In genomic region chr2:30269241-30269990, GRCm38 (mm10) we compare ENCODE assay signal across 9 mouse cellular contexts. TPM values are rescaled to one million over a fixed set of nuclear protein-coding genes. Genes with fewer than 3 reads are reported as not detected.
A peak's percentile ranks its signal among the peaks of the same experiment; 100 is the strongest.
DNase-seq lines count a peak whose midpoint lies in the region; ATAC-seq and TF ChIP-seq lines count a peak whose summit lies in the region.
"Had no signal": no experiment of that assay in that cellular context is flagged by ENCODE, and none has a peak within 500 bp of the region (broad histone marks: within the 10 kb centered on the region; RNA-seq: fewer than 3 reads in every experiment).

No protein-coding gene starts in this region.

- no peak for ATAC-seq in cerebellum, adult (ENCODE audit: insufficient number of reproducible peaks, low FRiP score, low TSS enrichment)
- no peak for ATAC-seq in kidney, postnatal 0 days (replicated peaks; ENCODE audit: low FRiP score, low read depth)
- ATAC-seq in intestine, embryonic 16.5 days: no peak

- H3K27me3 ChIP-seq in cerebellum, adult 2 months (ENCODE audit: control insufficient read depth, insufficient read depth, low read length): no peaks in the 10 kb centered on the region
- H3K27me3 ChIP-seq in kidney, postnatal 0 days (ENCODE audit: insufficient read depth, low read length): no peaks in the 10 kb centered on the region
- H3K27me3 ChIP-seq in intestine, embryonic 16.5 days (replicated peaks; ENCODE audit: control insufficient read depth, insufficient read depth, low read length): no peaks in the 10 kb centered on the region
- H3K27me3 ChIP-seq: Patski had no signal

- H3K4me2 ChIP-seq in kidney, postnatal 0 days (ENCODE audit: low read length): no peak overlapping the region
- no peak overlapping the region for H3K4me2 ChIP-seq in intestine, embryonic 16.5 days (ENCODE audit: low read depth, low read length)

- H3K9me3 ChIP-seq in kidney, postnatal 0 days (replicated peaks; ENCODE audit: low read length): no peaks in the 10 kb centered on the region
- H3K9me3 ChIP-seq in intestine, embryonic 16.5 days (ENCODE audit: control insufficient read depth, low read length): no peaks in the 10 kb centered on the region

- peaks cover 24% of the 10 kb centered on the region for H3K4me1 ChIP-seq in cerebellum, adult 2 months (ENCODE audit: control insufficient read depth, insufficient read depth, low read length)
- peaks cover 26% of the 10 kb centered on the region for H3K4me1 ChIP-seq in kidney, postnatal 0 days (replicated peaks; ENCODE audit: insufficient read depth, low read length)
- peaks cover 50% of the 10 kb centered on the region for H3K4me1 ChIP-seq in bone marrow macrophage, adult 2 months (ENCODE audit: control insufficient read depth, insufficient read depth, low read length)
- peaks cover 34% of the 10 kb centered on the region for H3K4me1 ChIP-seq in intestine, embryonic 16.5 days (ENCODE audit: control insufficient read depth, insufficient read depth, low read length)

- DNase-seq in cerebellum, adult 2 months: no peak
- no peak for DNase-seq in kidney, postnatal 0 days (ENCODE audit: low spot score)
- DNase-seq in kidney, postnatal 25 days: no peak
- DNase-seq in ovary, adult 18-20 months (ENCODE audit: low spot score): no peak
- DNase-seq in thymus, adult 18-20 months: no peak

- H3K27ac ChIP-seq in cerebellum, adult 2 months (ENCODE audit: insufficient read depth, low read length): peak overlapping the region; percentile 48; the same call in 1 of the 2 replicates
- peak overlapping the region; percentile 40; the same call in 1 of the 2 replicates for H3K27ac ChIP-seq in kidney, postnatal 0 days
- H3K27ac ChIP-seq in bone marrow macrophage, adult 2 months (ENCODE audit: insufficient read depth, low read depth, low read length): peak overlapping the region; percentile 58
- peak overlapping the region; percentile 77 for H3K27ac ChIP-seq in intestine, embryonic 16.5 days (ENCODE audit: low read length)

- H3K4me3 ChIP-seq in cerebellum, adult 2 months (replicated peaks; ENCODE audit: insufficient read depth, low read depth, low read length): no peak overlapping the region
- H3K4me3 ChIP-seq in kidney, postnatal 0 days (replicated peaks; ENCODE audit: low read depth, low read length): no peak overlapping the region
- no peak overlapping the region for H3K4me3 ChIP-seq in bone marrow macrophage, adult 2 months (ENCODE audit: insufficient read depth, low read length)
- no peak overlapping the region for H3K4me3 ChIP-seq in intestine, embryonic 16.5 days (ENCODE audit: low read length)

- TF ChIP-seq CTCF in cerebellum, adult 2 months (IDR thresholded peaks at IDR 0.05; ENCODE audit: borderline replicate concordance, insufficient read depth, low read depth, low read length): no peak
- no peak for TF ChIP-seq CTCF in kidney, postnatal 0 days (IDR thresholded peaks at IDR 0.05; ENCODE audit: low read depth)
- no peak for TF ChIP-seq CTCF in bone marrow macrophage, adult 2 months (IDR thresholded peaks at IDR 0.05; ENCODE audit: low read depth, low read length)

- H3K9ac ChIP-seq in kidney, postnatal 0 days (ENCODE audit: low read depth, low read length): no peak overlapping the region
- no peak overlapping the region for H3K9ac ChIP-seq in intestine, embryonic 16.5 days (ENCODE audit: low read depth, low read length)

- TF ChIP-seq POLR2A in cerebellum, adult 2 months (IDR thresholded peaks at IDR 0.05; ENCODE audit: borderline replicate concordance, insufficient read depth, low read length): no peak
- no peak for TF ChIP-seq POLR2A in bone marrow macrophage, adult 2 months (IDR thresholded peaks at IDR 0.05; ENCODE audit: borderline replicate concordance, low read depth, low read length)

- 0 out of 2 replicates have a peak, but pooled peaks cover under 1% of the 10 kb centered on the region for H3K36me3 ChIP-seq in kidney, postnatal 0 days (ENCODE audit: insufficient read depth, low read length)
- no peaks in the 10 kb centered on the region for H3K36me3 ChIP-seq in intestine, embryonic 16.5 days (ENCODE audit: control insufficient read depth, insufficient read depth, low read length)

- 75% methylated on average over 17 of the region's 17 CpGs for WGBS in cerebellum, adult 2 months
- WGBS in kidney, postnatal 0 days: 85% methylated on average over 17 of the region's 17 CpGs
- 85% methylated on average over 17 of the region's 17 CpGs for WGBS in intestine, embryonic 16.5 days

RNA-seq across cellular contexts. Expression of gene Phyhd1, which starts 3.4 kb away (rescaled TPM):
- 25.7 and 30.2 TPM in 2 replicates for polyA plus RNA-seq in cerebellum, adult 2 months (2012; rRNA removed)
- 18.9 and 19.2 TPM in 2 replicates for polyA plus RNA-seq in kidney, postnatal 0 days (2015; fragmentation: Nextera tagmentation; extraction: Ambion mirVana)
- polyA plus RNA-seq in bone marrow macrophage, adult 2 months (2012; ENCODE audit: insufficient read depth, insufficient read length, missing spikeins): 8.2 and 15.3 TPM in 2 replicates
- 10.5 and 10.8 TPM in 2 replicates for polyA plus RNA-seq in intestine, embryonic 16.5 days (2015; fragmentation: Nextera tagmentation; extraction: Ambion mirVana)

RNA-seq across cellular contexts. Expression of gene Gm28038, which starts 11.4 kb away (rescaled TPM):
- not detected in 2 replicates for polyA plus RNA-seq in cerebellum, adult 2 months (2012; rRNA removed)
- polyA plus RNA-seq in kidney, postnatal 0 days (2015; fragmentation: Nextera tagmentation; extraction: Ambion mirVana): not detected in 2 replicates
- polyA plus RNA-seq in bone marrow macrophage, adult 2 months (2012; ENCODE audit: insufficient read depth, insufficient read length, missing spikeins): 3.5 TPM in 1 of 2 replicates, not detected in the other
- polyA plus RNA-seq in intestine, embryonic 16.5 days (2015; fragmentation: Nextera tagmentation; extraction: Ambion mirVana): not detected in 2 replicates
- polyA plus RNA-seq: Patski had no signal

RNA-seq across cellular contexts. Expression of gene Dolk, which starts 16.7 kb away (rescaled TPM):
- 20.8 and 21.8 TPM in 2 replicates for polyA plus RNA-seq in cerebellum, adult 2 months (2012; rRNA removed)
- 33.8 and 36.3 TPM in 2 replicates for polyA plus RNA-seq in kidney, postnatal 0 days (2015; fragmentation: Nextera tagmentation; extraction: Ambion mirVana)
- polyA plus RNA-seq in bone marrow macrophage, adult 2 months (2012; ENCODE audit: insufficient read depth, insufficient read length, missing spikeins): 11.5 and 12.4 TPM in 2 replicates
- polyA plus RNA-seq in intestine, embryonic 16.5 days (2015; fragmentation: Nextera tagmentation; extraction: Ambion mirVana): 38.3 and 41.2 TPM in 2 replicates

RNA-seq across cellular contexts. Expression of gene Nup188, which starts 16.8 kb away (rescaled TPM):
- 19.4 and 22.9 TPM in 2 replicates for polyA plus RNA-seq in cerebellum, adult 2 months (2012; rRNA removed)
- polyA plus RNA-seq in kidney, postnatal 0 days (2015; fragmentation: Nextera tagmentation; extraction: Ambion mirVana): 17.3 and 17.5 TPM in 2 replicates
- 14.9 and 16.0 TPM in 2 replicates for polyA plus RNA-seq in bone marrow macrophage, adult 2 months (2012; ENCODE audit: insufficient read depth, insufficient read length, missing spikeins)
- 23.6 and 26.6 TPM in 2 replicates for polyA plus RNA-seq in intestine, embryonic 16.5 days (2015; fragmentation: Nextera tagmentation; extraction: Ambion mirVana)

RNA-seq across cellular contexts. Expression of gene Gm28035, which starts 29.0 kb away (rescaled TPM):
- polyA plus RNA-seq in cerebellum, adult 2 months (2012; rRNA removed): 8.5 and 8.6 TPM in 2 replicates
- polyA plus RNA-seq in kidney, postnatal 0 days (2015; fragmentation: Nextera tagmentation; extraction: Ambion mirVana): 0.20 and 0.29 TPM in 2 replicates
- polyA plus RNA-seq in bone marrow macrophage, adult 2 months (2012; ENCODE audit: insufficient read depth, insufficient read length, missing spikeins): 0.91 and 1.6 TPM in 2 replicates
- polyA plus RNA-seq in intestine, embryonic 16.5 days (2015; fragmentation: Nextera tagmentation; extraction: Ambion mirVana): 0.11 and 0.24 TPM in 2 replicates
